25 mouse cellular contexts compared by ENCODE assay signal in genomic region chr10:20865031-20865430, GRCm38 (mm10).
DNase-seq lines count a peak whose midpoint lies in the region; ATAC-seq lines count a peak whose summit lies in the region.
"Had no signal": no experiment of that assay in that cellular context is flagged by ENCODE, and none has a peak within 500 bp of the region (broad histone marks: within the 10 kb centered on the region; RNA-seq: fewer than 3 reads in every experiment).

No protein-coding gene starts in this region.

- peak; percentile 22 for DNase-seq in CD4-positive helper T cell, adult 2 months (ENCODE audit: low read depth, low spot score)
- no peak for DNase-seq in spleen, postnatal 14 days (ENCODE audit: low spot score in 2 of 2)
- DNase-seq in adrenal gland, adult 18-20 months (ENCODE audit: low spot score in 2 of 2) = no peak
- DNase-seq in left cerebral cortex, adult 18-20 months (ENCODE audit: low spot score in 2 of 2) = no peak
- no peak for DNase-seq in right cerebral cortex, postnatal 36 days (ENCODE audit: low spot score in 2 of 2)
- DNase-seq: adrenal gland, postnatal 10 days; adrenal gland, postnatal 36 days; cerebellum, adult 18-20 months; cerebellum, adult 9-10 months; gastrocnemius, postnatal 10 days; gastrocnemius, postnatal 36 days had no signal

- peak; percentile 58 for ATAC-seq in CD4-positive, CD25-positive, alpha-beta regulatory T cell, adult 4 months
- ATAC-seq in erythroid progenitor cell, adult 5-6 weeks (replicated peaks; ENCODE audit: low FRiP score, poor library complexity, severe bottlenecking) = 0 out of 2 replicates have a peak, but pooled peaks have one; percentile 25
- ATAC-seq: forebrain, embryonic 13.5 days; forebrain, embryonic 16.5 days; hindbrain, embryonic 16.5 days; inflammation-experienced regulatory T-cells, adult 6 months; intestine, embryonic 16.5 days had no signal

- peaks cover 5% of the 10 kb centered on the region; the same call in 1 of the 2 replicates for H3K9me3 ChIP-seq in megakaryocyte, embryonic 14.5 days
- H3K9me3 ChIP-seq: embryonic facial prominence, embryonic 12.5 days; embryonic facial prominence, embryonic 15.5 days; forebrain, embryonic 13.5 days; hindbrain, embryonic 10.5 days had no signal

- no peaks in the 10 kb centered on the region for H3K36me3 ChIP-seq in megakaryocyte, embryonic 14.5 days (replicated peaks; ENCODE audit: low read length)
- H3K36me3 ChIP-seq: embryonic facial prominence, embryonic 12.5 days; embryonic facial prominence, embryonic 15.5 days; forebrain, embryonic 10.5 days; hindbrain, embryonic 10.5 days; hindbrain, embryonic 13.5 days had no signal

- peak overlapping the region; percentile 60 for H3K4me3 ChIP-seq in megakaryocyte, embryonic 14.5 days (replicated peaks)
- H3K4me3 ChIP-seq: embryonic facial prominence, embryonic 12.5 days; embryonic facial prominence, embryonic 15.5 days; erythroblast, embryonic 14.5 days; forebrain, embryonic 10.5 days; forebrain, embryonic 13.5 days; hindbrain, embryonic 10.5 days; hindbrain, embryonic 13.5 days had no signal

- H3K4me1 ChIP-seq in megakaryocyte, embryonic 14.5 days = peaks cover 12% of the 10 kb centered on the region
- H3K4me1 ChIP-seq: embryonic facial prominence, embryonic 12.5 days; embryonic facial prominence, embryonic 15.5 days; forebrain, embryonic 10.5 days; forebrain, embryonic 13.5 days; hindbrain, embryonic 10.5 days; hindbrain, embryonic 13.5 days had no signal

- no peaks in the 10 kb centered on the region for H3K27me3 ChIP-seq in megakaryocyte, embryonic 14.5 days (replicated peaks)
- H3K27me3 ChIP-seq: embryonic facial prominence, embryonic 12.5 days; embryonic facial prominence, embryonic 15.5 days; forebrain, embryonic 13.5 days; hindbrain, embryonic 13.5 days had no signal
